Mouse (Mus musculus) G1E (cell line): ENCODE data around the gene Atf6.

Experiments
- CTCF ChIP-seq: IDR thresholded peaks from 2 replicates; pipeline ENCODE4 v1.5.1; 2012; ENCODE audit warnings: low read depth, low read length, inconsistent platforms, mixed read lengths
- GATA1 ChIP-seq: IDR thresholded peaks from 2 replicates; pipeline ENCODE4 v1.6.1; 2012; ENCODE audit warnings: borderline replicate concordance, low read length, inconsistent platforms, mixed read lengths
- TAL1 ChIP-seq: conservative IDR thresholded peaks from 2 replicates; pipeline ENCODE4 v1.6.1; 2012; ENCODE audit warnings: low read depth, low read length, inconsistent platforms, mixed read lengths

DNA sequence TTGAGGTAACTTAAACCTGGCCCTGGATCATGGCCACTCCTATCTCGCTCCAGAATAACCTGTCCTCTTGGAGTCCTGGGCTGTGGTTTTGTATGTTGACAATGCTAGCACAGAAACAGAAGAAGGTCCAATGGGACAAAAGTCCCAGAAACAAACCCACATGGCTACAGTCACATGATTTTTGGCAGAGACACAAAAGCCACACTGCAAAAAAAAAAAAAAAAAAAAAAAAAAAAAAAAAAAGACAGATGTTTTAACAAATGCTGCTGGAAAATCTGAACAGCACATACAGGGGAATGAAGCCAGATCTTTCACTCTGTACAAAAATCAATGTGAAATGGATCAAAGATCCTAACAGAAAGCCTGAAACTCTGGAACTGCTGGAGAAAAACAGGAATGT lies 105.9 kb downstream of the Atf6 start:
- TF ChIP-seq CTCF = no peak
- TF ChIP-seq GATA1 = no peak
- no peak for TF ChIP-seq TAL1
